Mouse (Mus musculus): ENCODE measurements around the gene Car10. TPM values are rescaled to one million over a fixed set of nuclear protein-coding genes. Genes with fewer than 3 reads are reported as not detected.

Car10 gene
- polyA plus RNA-seq, 1 experiment from 2014 or later = 0.20 TPM

- H3K36me3 ChIP-seq (ENCODE audit: control insufficient read depth, insufficient read depth) = no peaks in the 10 kb centered on the region
- H3K4me1 ChIP-seq (replicated peaks; ENCODE audit: control insufficient read depth, insufficient read depth, low read length) = no peaks in the 10 kb centered on the region
- no peak for ATAC-seq
- TF ChIP-seq CTCF (IDR thresholded peaks at IDR 0.05; ENCODE audit: low read depth) = no peak
- no peaks in the 10 kb centered on the region for H3K27me3 ChIP-seq (replicated peaks; ENCODE audit: control insufficient read depth, insufficient read depth, low read length)
- no peak overlapping the region for H3K4me2 ChIP-seq (replicated peaks; ENCODE audit: low read depth)
- H3K9ac ChIP-seq (ENCODE audit: low read depth, low read length) = no peak overlapping the region
- H3K4me3 ChIP-seq (ENCODE audit: low read depth, low read length) = no peak overlapping the region
- 89% methylated on average over 2 of the region's 2 CpGs for WGBS
- H3K27ac ChIP-seq (ENCODE audit: low read depth, low read length) = no peak overlapping the region
- H3K9me3 ChIP-seq (ENCODE audit: control insufficient read depth) = no peaks in the 10 kb centered on the region
Observed at GRCm38 (mm10) chr11:93577441-93577840, 479.6 kb downstream of the Car10 start.

- Histone ChIP-seq H3K27ac (ENCODE audit: low read depth, low read length) (no peak overlapping the region), H3K9me3 (ENCODE audit: control insufficient read depth) (no peaks in the 10 kb centered on the region), H3K36me3 (ENCODE audit: control insufficient read depth, insufficient read depth) (no peaks in the 10 kb centered on the region), H3K4me1 (replicated peaks; ENCODE audit: control insufficient read depth, insufficient read depth, low read length) (no peaks in the 10 kb centered on the region), H3K4me2 (replicated peaks; ENCODE audit: low read depth) (no peak overlapping the region), H3K9ac (ENCODE audit: low read depth, low read length) (no peak overlapping the region), H3K4me3 (ENCODE audit: low read depth, low read length) (no peak overlapping the region), H3K27me3 (replicated peaks; ENCODE audit: control insufficient read depth, insufficient read depth, low read length) (no peaks in the 10 kb centered on the region)
- no peak for TF ChIP-seq CTCF (IDR thresholded peaks at IDR 0.05; ENCODE audit: low read depth)
- ATAC-seq = no peak
- 91% methylated on average over 1 of the region's 1 CpGs for WGBS
Observed at GRCm38 (mm10) chr11:93579626-93580025, 481.8 kb downstream of the Car10 start.

DNA sequence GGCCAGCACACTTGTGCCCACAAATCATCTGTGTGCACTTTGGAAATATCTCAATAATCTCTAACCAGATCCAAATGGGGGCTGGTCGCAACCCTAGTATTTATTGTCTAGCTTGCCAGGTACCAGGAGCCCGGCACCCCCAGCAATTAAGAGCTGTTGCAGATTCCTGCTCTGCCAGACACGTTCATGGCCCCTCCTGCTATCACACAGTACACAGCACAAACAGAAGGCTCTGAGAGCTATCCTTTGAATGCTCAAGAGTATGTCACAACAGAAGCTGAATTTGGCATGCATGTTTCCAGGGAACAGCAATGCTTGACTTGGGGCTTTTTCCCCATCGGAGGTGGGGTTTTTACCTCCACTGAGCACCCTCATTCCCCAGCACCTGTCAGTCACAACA, 483.5 kb downstream of the Car10 start:
- H3K4me3 ChIP-seq (ENCODE audit: low read depth, low read length) = no peak overlapping the region
- no peaks in the 10 kb centered on the region for H3K27me3 ChIP-seq (replicated peaks; ENCODE audit: control insufficient read depth, insufficient read depth, low read length)
- no peak overlapping the region for H3K9ac ChIP-seq (ENCODE audit: low read depth, low read length)
- 28% methylated on average over 4 of the region's 4 CpGs for WGBS
- no peak for TF ChIP-seq CTCF (IDR thresholded peaks at IDR 0.05; ENCODE audit: low read depth)
- no peak overlapping the region for H3K27ac ChIP-seq (ENCODE audit: low read depth, low read length)
- ATAC-seq = no peak
- no peaks in the 10 kb centered on the region for H3K36me3 ChIP-seq (ENCODE audit: control insufficient read depth, insufficient read depth)
- no peaks in the 10 kb centered on the region for H3K9me3 ChIP-seq (ENCODE audit: control insufficient read depth)
- H3K4me2 ChIP-seq (replicated peaks; ENCODE audit: low read depth) = no peak overlapping the region
- no peaks in the 10 kb centered on the region for H3K4me1 ChIP-seq (replicated peaks; ENCODE audit: control insufficient read depth, insufficient read depth, low read length)

GRCm38 (mm10) chr11:93587788-93588187, 490.0 kb downstream of the Car10 start:
- H3K4me3 ChIP-seq (ENCODE audit: low read depth, low read length) = no peak overlapping the region
- no peak overlapping the region for H3K4me2 ChIP-seq (replicated peaks; ENCODE audit: low read depth)
- no peak overlapping the region for H3K27ac ChIP-seq (ENCODE audit: low read depth, low read length)
- ATAC-seq = no peak
- WGBS = 79% methylated on average over 4 of the region's 4 CpGs
- H3K27me3 ChIP-seq (replicated peaks; ENCODE audit: control insufficient read depth, insufficient read depth, low read length) = no peaks in the 10 kb centered on the region
- no peaks in the 10 kb centered on the region for H3K9me3 ChIP-seq (ENCODE audit: control insufficient read depth)
- H3K9ac ChIP-seq (ENCODE audit: low read depth, low read length) = no peak overlapping the region
- H3K4me1 ChIP-seq (replicated peaks; ENCODE audit: control insufficient read depth, insufficient read depth, low read length) = no peaks in the 10 kb centered on the region
- no peak for TF ChIP-seq CTCF (IDR thresholded peaks at IDR 0.05; ENCODE audit: low read depth)
- no peaks in the 10 kb centered on the region for H3K36me3 ChIP-seq (ENCODE audit: control insufficient read depth, insufficient read depth)

DNA sequence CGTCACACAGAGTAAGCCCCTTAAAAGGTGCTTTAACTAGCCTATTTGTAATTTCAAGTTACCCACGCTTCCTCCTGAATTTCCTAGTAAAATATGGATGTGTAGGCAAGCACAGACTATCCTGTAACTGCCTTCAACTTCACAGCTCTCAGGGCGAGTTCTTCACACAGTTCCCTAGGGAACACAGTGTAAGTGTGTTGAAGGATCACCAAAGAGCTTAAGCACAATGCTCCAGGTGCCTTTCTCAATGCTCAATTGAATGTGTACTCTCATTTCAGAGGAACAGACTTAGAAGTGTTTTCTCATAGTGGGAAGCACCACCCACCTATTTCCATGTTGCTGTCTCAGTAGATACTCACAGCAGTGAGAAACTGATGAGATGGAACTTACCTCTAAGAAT, 492.8 kb downstream of the Car10 start:
- H3K4me2 ChIP-seq (replicated peaks; ENCODE audit: low read depth) = no peak overlapping the region
- 61% methylated on average over 3 of the region's 3 CpGs for WGBS
- H3K36me3 ChIP-seq (ENCODE audit: control insufficient read depth, insufficient read depth) = no peaks in the 10 kb centered on the region
- no peaks in the 10 kb centered on the region for H3K9me3 ChIP-seq (ENCODE audit: control insufficient read depth)
- TF ChIP-seq CTCF (IDR thresholded peaks at IDR 0.05; ENCODE audit: low read depth) = no peak
- no peak overlapping the region for H3K9ac ChIP-seq (ENCODE audit: low read depth, low read length)
- H3K4me3 ChIP-seq (ENCODE audit: low read depth, low read length) = no peak overlapping the region
- H3K27me3 ChIP-seq (replicated peaks; ENCODE audit: control insufficient read depth, insufficient read depth, low read length) = no peaks in the 10 kb centered on the region
- H3K27ac ChIP-seq (ENCODE audit: low read depth, low read length) = no peak overlapping the region
- no peaks in the 10 kb centered on the region for H3K4me1 ChIP-seq (replicated peaks; ENCODE audit: control insufficient read depth, insufficient read depth, low read length)
- ATAC-seq = no peak

DNA sequence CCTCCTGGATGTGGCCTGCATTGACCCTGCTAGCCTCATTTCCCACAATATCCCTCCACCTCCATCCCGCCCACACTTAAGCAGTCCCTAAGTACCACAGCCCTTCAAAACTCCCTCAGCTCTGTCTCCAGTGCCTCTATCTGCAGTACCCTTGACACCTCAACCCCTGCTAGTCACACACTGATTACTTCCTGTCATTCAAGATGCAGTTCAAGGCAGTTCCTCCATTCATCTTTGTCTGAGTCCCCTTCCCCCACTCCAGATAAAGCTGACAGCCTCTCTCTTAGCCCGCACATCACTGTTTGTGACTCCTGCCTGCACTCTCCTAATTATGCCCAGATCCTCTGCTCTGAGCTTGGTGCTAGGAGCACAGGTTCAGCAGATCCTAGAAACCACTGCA, 496.2 kb downstream of the Car10 start:
- no peaks in the 10 kb centered on the region for H3K36me3 ChIP-seq (ENCODE audit: control insufficient read depth, insufficient read depth)
- H3K4me1 ChIP-seq (replicated peaks; ENCODE audit: control insufficient read depth, insufficient read depth, low read length) = no peaks in the 10 kb centered on the region
- no peak overlapping the region for H3K4me2 ChIP-seq (replicated peaks; ENCODE audit: low read depth)
- H3K4me3 ChIP-seq (ENCODE audit: low read depth, low read length) = no peak overlapping the region
- no peak overlapping the region for H3K27ac ChIP-seq (ENCODE audit: low read depth, low read length)
- ATAC-seq = no peak
- H3K9ac ChIP-seq (ENCODE audit: low read depth, low read length) = no peak overlapping the region
- TF ChIP-seq CTCF (IDR thresholded peaks at IDR 0.05; ENCODE audit: low read depth) = no peak
- no peaks in the 10 kb centered on the region for H3K27me3 ChIP-seq (replicated peaks; ENCODE audit: control insufficient read depth, insufficient read depth, low read length)
- WGBS = 14% methylated on average over 2 of the region's 2 CpGs
- H3K9me3 ChIP-seq (ENCODE audit: control insufficient read depth) = no peaks in the 10 kb centered on the region

DNA sequence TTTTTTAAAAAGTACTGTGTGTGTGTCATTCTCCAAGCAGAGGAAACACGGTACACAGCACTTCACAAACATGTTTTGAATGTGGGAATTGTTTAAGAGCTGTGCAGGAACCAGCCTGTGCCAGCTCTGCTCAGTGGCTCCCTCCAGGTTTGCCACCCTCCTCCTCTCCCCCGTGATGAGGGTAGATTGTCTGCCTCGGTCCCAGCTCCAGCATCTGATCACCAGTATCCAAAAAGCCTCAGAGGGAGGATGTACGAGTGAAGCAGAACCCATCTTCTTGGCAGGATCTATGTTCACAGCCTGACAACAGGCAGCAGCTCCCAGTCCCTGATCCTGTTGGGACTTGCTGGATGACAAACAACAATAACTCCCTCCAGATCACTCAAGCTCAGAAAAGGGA, 500.3 kb downstream of the Car10 start:
- TF ChIP-seq CTCF (IDR thresholded peaks at IDR 0.05; ENCODE audit: low read depth) = no peak
- Histone ChIP-seq H3K4me1 (replicated peaks; ENCODE audit: control insufficient read depth, insufficient read depth, low read length) (no peaks in the 10 kb centered on the region), H3K9ac (ENCODE audit: low read depth, low read length) (no peak overlapping the region), H3K4me3 (ENCODE audit: low read depth, low read length) (no peak overlapping the region), H3K27ac (ENCODE audit: low read depth, low read length) (no peak overlapping the region), H3K36me3 (ENCODE audit: control insufficient read depth, insufficient read depth) (no peaks in the 10 kb centered on the region), H3K4me2 (replicated peaks; ENCODE audit: low read depth) (no peak overlapping the region), H3K27me3 (replicated peaks; ENCODE audit: control insufficient read depth, insufficient read depth, low read length) (no peaks in the 10 kb centered on the region), H3K9me3 (ENCODE audit: control insufficient read depth) (no peaks in the 10 kb centered on the region)
- ATAC-seq = no peak
- 74% methylated on average over 4 of the region's 4 CpGs for WGBS

Data from intestine, postnatal 0 days (tissue).